In the genomic region with DNA sequence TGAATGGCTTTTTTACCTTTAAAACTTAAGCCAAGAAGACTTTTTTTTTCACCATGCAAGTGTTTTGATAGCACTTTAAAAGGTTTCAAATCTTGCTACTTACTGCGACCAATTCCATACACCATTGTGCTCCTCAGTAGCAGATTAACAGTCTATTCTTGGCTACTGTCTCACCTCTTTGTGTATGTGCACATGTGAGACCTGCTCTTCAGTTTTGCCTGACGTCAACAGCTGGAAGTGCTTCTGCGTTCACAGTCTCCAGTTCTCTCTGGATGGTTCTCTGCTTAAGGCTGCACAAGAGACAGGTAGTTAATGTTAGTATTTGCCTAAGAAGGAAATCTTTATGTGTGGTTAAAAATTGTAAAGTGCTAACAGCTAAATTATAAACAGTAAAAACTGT, we compare ENCODE assay signal across 23 mouse cellular contexts.
"Had no signal": no experiment of that assay in that cellular context is flagged by ENCODE, and none has a peak within 500 bp of the region (broad histone marks: within the 10 kb centered on the region; RNA-seq: fewer than 3 reads in every experiment).

No protein-coding gene starts in this region.

- H3K4me1 ChIP-seq: hindbrain, embryonic 10.5 days; hindbrain, embryonic 12.5 days; intestine, embryonic 15.5 days; limb, embryonic 13.5 days; liver, embryonic 12.5 days had no signal

- H3K9me3 ChIP-seq: heart, embryonic 12.5 days; hindbrain, embryonic 10.5 days; hindbrain, embryonic 12.5 days; intestine, embryonic 15.5 days; limb, embryonic 13.5 days; liver, embryonic 12.5 days had no signal

- H3K4me2 ChIP-seq: heart, embryonic 12.5 days; hindbrain, embryonic 12.5 days; hindbrain, embryonic 14.5 days; intestine, embryonic 15.5 days; limb, embryonic 13.5 days; liver, embryonic 12.5 days had no signal

- H3K9ac ChIP-seq: heart, embryonic 12.5 days; hindbrain, embryonic 12.5 days; hindbrain, embryonic 14.5 days; intestine, embryonic 15.5 days; limb, embryonic 13.5 days; liver, embryonic 12.5 days; liver, embryonic 14.5 days had no signal

- H3K27me3 ChIP-seq: heart, embryonic 12.5 days; hindbrain, embryonic 12.5 days; intestine, embryonic 15.5 days; limb, embryonic 13.5 days; liver, embryonic 12.5 days had no signal

- ATAC-seq: hindbrain, embryonic 16.5 days; inflammation-experienced regulatory T-cells, adult 6 months; intestine, embryonic 15.5 days; intestine, postnatal 0 days; liver, embryonic 12.5 days had no signal

- H3K4me3 ChIP-seq: gastrocnemius, adult 2 months; heart, embryonic 12.5 days; hindbrain, embryonic 10.5 days; hindbrain, embryonic 12.5 days; intestine, embryonic 15.5 days; layer of hippocampus, adult 2 months; left cerebral cortex, adult 2 months; limb, embryonic 13.5 days; liver, embryonic 12.5 days had no signal

- DNase-seq: gastrocnemius, adult 2 months; gastrocnemius, postnatal 25 days; heart, adult 18-20 months; heart, postnatal 10 days; heart, postnatal 4 days; kidney, adult 18-20 months; kidney, adult 8-10 months; kidney, postnatal 10 days; kidney, postnatal 25 days; kidney, postnatal 4 days had no signal

- H3K27ac ChIP-seq: gastrocnemius, adult 2 months; hindbrain, embryonic 10.5 days; hindbrain, embryonic 12.5 days; hindbrain, embryonic 14.5 days; intestine, embryonic 15.5 days; layer of hippocampus, adult 2 months; left cerebral cortex, adult 2 months; limb, embryonic 13.5 days; liver, embryonic 12.5 days; liver, embryonic 14.5 days had no signal

- H3K36me3 ChIP-seq: heart, embryonic 12.5 days; hindbrain, embryonic 10.5 days; hindbrain, embryonic 12.5 days; intestine, embryonic 15.5 days; limb, embryonic 13.5 days; liver, embryonic 12.5 days had no signal
